Mouse (Mus musculus) right cerebral cortex, adult 2 months (tissue): ENCODE data around the gene Mprip.
"Not testable (repeated sequence)": the region's sequence is repeated elsewhere in the genome, so short reads cannot be mapped to it uniquely, and the experiment has no call there.

Experiments
- DNase-seq, 2 experiments: peaks; one replicate each; pipeline ENCODE4 v3.0.0; 2021 to 2022; ENCODE audit warnings: low spot score in 2 of 2

Gene Mprip

DNA sequence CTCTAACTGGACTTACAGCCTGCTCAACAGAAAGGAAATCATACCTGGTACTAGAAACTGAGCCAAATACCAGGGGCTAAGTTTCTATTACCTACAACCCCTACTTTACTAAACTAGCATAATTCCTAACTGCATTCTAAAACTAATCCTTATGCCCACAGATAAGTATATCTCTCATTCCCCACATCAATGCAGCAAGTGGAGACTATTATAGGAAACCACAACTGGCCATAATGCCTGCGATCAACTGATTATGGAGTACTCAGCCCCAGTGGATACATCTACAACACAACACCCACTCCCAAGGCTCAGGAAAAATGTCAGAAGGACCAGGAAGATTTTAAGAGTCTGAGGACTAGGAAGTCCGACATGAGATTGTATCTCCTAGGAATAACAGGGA lies 7.6 kb upstream of the Mprip start:
- DNase-seq: no peak

DNA sequence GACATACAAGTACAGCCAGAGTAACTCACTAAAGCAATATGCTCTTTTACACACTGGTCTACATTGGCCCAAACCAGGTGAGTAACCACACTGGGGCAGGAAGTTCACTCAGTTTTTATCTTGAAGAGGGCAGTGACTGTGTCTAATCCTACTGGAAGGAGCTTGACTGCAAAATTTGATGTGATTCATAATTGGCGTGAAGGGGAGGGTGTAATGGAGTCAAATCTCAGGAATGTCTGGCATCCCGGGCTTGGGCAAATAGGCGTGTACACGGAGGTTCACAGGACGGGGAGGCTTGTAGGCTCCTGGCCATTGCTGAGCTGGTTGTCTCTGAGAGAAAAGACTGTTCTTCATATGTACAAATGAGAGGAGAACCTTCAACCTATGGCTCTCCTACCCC lies 5.8 kb upstream of the Mprip start:
- no peak for DNase-seq

DNA sequence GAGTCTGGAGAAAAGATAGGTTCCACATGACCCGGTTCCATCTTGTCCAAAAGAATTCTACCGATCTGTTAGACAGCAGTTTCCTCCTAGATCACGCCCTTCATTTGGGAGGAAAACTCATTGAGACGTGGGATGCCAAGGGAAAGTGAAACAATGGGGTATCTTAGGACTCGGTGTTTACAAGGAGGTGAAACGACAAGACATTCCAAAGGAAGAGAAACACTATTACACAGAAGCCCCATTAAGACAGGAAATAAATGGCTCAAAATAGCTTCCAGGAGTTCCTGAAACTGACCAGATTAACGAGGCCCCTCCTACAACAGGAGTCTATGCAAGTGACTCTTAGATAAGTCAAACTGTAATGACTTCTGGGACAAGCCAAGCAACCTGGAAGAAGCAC lies 5.1 kb upstream of the Mprip start:
- DNase-seq: no peak

DNA sequence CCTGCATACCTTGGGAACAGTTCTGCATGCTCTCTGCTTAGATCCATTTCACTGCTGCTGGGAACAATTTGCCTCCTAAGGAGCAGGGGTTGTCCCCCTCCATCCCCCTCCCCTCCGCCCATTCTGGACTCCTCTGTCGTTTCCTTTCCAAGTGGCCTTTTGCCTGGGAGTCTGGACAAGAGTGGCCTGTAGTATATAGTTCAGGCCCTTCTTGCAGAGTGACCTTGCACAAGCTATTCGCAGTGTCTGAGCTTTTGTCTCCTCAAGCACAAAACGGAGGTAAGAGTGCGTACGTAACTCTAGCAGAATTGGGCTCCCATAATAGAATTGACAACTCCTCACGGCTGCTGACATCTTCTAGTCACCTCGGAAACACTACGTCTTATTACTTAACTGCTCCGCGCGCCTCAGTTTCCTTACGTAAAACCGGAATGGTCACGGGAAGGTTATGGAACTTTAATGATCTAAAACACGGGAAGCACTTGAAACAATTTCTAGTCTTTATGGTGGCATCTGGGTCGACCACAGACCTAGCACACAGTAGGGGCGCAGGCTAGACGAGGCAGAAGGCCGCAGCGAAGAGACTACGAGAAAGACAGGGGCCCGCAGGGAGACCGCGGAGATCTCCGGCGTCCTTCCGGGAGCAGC lies 620 bp downstream of the Mprip start:
- DNase-seq: no peak

DNA sequence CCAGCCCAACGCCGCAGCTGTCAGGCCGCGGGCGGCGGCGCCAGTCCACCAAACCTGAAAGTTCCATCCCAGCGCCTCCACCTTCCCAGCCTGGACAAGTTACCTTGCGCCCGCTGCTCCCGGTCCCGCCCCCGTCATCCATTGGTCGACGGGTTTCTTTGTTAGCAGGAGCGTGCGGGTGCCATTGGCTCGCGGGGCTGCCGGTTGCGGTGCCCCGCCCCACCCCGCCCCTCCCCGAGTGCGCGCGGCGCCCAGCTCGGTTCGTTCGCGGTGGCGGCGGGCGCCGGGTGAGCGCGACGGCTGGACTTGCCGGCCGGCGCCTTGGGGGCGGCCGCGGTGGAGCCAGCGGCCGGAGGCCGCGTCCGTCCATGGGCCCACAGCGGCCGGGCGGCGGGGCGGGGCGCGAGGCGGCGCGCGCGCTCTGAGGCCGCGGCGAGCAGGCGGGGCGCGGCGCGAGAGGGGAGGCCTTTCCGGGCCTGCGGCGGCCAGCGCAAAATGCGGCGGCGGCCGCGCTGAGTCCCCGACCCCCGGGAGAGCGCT lies 1.2 kb downstream of the Mprip start:
- DNase-seq: peak; percentile 97

- peak in 1 of 2 experiments; percentile 23 for DNase-seq
These were observed 2.0 kb downstream of the Mprip start for GRCm38 (mm10) chr11:59662877-59663775.

- no peak for DNase-seq
These were observed 2.7 kb downstream of the Mprip start for GRCm38 (mm10) chr11:59663776-59664320.

- DNase-seq: peak; percentile 46 to 53
These were observed 3.7 kb downstream of the Mprip start for GRCm38 (mm10) chr11:59664818-59665217.

DNA sequence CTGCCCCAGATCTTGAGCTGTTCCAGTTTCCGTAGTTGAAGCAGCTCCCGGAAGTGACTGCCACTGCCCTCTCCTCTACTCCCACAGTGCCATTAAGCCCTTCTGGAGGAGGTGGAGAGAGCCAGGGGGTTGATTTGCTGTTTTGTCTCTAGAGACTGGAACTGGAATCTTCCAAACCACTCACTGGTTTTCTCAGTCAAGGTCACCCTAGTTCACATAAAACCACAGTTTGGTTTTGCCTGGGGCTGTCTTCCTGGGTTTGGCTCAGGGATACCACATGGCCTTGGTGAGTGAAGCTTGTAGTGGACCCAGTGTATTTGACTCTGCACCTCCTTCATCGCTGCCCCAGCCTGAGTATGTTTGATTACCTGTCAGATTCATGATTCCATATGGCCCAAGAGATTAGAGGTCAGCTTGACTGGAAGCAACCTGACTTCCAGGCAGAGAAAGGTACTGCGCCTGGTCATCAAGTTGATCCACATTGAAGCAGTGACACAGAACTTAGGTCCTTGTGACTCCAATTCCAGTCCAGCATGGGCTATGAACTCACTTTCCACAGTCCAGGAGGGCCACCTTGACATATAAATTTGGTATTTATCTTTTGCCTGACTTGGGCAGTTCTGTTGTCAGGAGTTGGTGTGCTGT lies 10.1 kb downstream of the Mprip start:
- DNase-seq: no peak

DNA sequence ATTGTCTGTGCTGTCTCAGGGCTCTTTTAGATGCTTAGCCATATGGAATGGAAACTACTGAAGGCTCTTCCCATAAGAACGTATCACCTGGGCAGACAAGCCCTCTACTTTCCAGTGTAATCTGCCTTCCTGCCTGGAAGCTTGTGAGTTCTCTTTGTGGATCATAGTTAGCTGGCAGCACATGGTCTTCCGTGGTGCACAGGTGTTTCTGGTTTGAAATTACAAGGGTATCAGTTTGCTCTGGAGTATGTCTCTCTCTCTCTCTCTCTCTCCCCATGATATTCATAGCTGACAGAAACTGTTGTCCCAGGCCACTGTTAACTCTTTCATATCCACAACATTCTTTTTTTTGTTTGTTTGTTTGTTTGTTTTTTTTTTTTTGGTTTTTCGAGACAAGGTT lies 12.9 kb downstream of the Mprip start:
- no peak for DNase-seq

DNA sequence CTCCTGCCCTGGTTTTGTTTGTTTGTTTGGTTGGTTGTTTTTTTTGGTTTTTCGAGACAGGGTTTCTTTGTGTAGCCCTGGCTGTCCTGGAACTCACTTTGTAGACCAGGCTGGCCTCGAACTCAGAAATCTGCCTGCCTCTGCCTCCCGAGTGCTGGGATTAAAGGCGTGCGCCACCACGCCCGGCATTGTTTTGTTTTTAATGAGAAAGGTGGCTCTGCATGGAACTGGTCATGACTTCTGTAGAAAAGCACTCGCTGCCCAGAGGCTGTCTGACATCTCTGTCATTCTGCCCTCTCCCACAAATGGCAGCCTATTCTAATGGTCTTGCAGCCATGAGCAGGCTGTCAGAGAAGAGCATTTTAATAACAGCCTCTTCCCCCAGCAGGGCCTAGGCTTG lies 13.6 kb downstream of the Mprip start:
- not testable (repeated sequence) for DNase-seq

DNA sequence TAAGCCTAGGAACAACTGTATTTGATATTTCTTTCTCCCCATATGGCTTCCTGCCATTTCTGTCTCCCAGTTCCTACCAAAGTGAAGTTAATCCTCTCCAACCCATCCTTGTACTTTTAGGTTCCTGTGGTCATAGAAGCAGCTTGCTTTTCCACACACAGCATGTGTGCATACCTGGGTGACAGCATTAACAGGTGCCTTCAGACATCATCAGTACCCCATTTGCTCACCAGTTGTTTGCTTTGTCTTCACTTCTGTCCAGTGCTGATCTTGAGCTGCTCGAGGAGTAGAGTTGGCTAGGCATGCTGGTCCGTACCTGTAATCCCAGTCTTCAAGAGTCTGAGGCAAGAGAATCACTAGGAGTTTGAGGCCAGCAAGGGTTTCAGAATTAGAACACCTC lies 16.7 kb downstream of the Mprip start:
- DNase-seq: no peak

DNA sequence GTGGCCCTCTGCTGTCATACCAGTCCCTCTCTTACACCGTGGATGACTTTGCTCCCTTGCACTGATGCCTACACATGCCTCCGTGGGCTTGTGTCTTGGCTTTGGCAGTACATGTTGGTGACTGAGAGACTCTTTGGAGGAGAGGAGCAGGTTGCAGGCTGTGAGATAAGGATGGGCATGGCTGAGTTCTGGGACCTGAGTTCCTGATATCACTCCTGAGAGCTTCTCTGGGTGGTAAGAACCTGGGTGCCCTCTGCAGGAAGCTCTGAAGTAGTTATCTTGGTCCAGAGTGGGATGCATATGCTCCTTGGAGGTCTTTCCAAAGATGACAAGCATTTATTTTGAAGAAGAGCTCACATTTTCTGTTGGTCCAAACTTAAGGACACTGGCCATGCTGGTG lies 17.6 kb downstream of the Mprip start:
- DNase-seq: no peak

DNA sequence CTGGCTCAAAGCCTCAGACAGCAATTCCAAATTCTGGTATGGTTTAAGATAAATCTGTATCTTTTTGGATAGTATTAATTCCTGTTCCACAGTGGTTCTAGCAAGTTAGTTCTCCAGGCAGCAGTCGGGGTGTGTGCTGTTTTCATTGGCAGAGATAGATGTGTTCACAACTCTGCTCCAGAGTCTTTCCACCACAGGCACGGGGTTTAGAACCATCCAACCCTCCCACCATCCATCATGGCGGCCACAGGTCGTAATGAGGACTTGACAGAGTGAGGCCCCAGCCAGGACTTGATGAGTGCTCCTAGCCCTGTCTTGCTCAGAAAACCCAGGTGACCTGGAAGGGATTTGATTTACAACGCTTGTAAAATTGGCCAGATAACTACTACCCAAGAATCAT lies 19.0 kb downstream of the Mprip start:
- no peak for DNase-seq

- no peak for DNase-seq
These were observed 23.9 kb downstream of the Mprip start for GRCm38 (mm10) chr11:59684956-59685355.

DNA sequence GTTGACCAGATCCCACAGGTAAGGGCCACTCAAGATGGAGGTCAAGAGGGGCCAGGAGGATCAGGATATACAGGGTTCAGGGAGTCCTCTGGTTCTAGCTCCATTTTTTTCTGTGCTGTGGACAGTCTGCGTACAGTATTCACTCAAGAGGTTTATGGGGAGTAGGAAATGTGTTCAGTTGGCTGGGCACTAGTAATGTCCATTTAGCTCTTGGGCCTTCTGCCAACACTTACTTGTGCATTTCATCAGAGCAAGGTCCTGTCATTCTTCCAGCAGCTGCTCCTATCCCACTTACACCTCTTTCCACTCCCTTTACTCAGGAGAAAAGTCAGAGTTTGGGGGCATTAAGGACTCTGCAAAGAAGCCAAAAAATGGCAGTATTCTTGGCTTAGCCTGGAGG lies 33.4 kb downstream of the Mprip start:
- no peak for DNase-seq

- no peak for DNase-seq
These were observed 34.4 kb downstream of the Mprip start for GRCm38 (mm10) chr11:59695550-59695949.

DNA sequence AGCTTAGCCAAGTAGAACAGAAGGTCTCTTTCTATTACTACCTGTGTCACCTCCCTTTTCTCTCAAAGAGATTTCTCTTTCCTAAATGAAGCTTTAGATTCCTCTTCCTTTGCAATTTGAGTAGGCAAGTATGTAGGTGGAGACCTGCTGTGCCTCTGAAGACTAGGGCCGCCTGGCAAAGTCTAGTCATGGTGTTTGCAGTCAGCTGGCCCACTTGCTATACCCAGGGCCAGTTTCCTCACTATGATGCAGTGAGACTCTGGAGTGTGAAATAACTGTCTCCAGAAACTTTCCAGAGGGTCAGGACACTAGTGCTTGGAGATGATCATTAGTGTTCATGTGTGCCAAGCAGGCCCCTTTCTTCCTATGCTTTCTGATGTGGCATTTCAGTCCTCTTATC lies 36.5 kb downstream of the Mprip start:
- DNase-seq: peak; percentile 45 to 47

DNA sequence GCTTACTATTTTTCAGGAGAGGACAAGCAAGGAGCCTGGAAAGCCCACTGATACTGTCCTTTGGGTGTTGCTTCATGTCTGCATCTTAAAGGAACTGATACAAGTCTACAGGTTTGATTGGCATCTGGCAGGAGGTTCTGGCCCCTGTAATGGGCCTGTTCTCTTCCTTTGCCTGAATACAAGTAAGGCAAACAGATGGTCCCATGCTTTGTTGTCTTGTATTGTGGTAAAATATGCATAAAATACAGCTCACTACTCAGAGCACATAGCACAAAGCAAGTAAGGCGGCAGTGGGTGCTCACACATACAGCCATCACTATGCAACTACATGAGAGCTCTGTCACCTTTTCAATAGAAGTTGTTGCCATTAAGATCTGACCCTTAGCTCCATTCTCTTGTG lies 39.7 kb downstream of the Mprip start:
- no peak for DNase-seq

DNA sequence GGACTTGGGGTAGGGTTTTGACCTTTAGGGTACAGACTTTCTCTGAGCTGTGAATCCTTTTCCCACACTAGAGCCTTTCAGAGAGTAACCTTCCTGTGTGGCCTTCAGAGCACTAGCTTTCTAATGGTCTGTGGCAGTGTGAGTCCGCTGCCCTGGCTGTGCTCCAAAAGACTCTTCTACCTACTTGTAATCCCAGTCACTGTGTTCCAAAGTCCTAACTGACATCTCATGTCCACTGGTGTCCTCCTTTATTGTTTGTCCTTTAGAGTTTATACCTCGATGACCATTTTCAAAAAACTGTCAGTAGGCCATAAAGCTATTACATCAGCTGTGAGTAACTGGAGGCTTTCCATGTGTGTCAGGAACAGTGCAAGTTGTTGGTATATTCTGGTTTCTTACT lies 44.0 kb downstream of the Mprip start:
- DNase-seq: no peak

- no peak for DNase-seq
These were observed 46.4 kb downstream of the Mprip start for GRCm38 (mm10) chr11:59707481-59707880.

DNA sequence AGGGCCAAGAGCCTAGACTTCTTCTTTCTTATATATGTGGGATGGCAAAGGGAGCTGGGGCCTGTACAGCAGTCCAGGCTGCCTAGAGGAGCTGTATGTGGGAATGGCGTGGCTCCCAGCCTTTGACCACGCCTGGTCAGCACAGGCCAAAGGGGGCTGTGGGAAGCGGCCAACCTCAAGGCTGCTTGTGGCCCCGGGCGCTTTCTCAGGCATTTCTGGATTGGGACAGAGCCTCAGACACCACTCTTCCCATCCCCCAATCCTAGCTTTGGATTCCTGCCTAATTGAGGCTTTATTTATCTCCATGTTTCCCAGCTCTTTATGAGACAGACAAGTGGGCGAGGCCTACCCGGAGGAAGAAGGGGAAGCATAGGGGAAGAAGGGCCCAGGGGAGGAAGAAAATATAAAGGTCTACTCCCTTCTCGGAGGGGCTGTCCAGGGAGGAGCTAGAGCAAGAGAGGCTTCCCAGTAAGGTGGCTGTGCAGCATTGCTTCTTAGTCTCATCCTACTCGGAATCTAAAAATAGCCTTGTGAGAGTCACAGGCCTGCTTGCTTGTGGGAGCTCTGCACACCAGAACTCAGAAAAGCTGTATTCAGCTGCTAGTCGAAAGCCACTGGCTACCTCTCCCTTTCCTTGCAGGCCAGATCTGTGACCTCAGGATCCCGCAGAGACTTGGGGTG lies 47.0 kb downstream of the Mprip start:
- peak; percentile 67 to 74 for DNase-seq
